Mouse (Mus musculus): ENCODE measurements around the gene Hif3a. TPM values are rescaled to one million over a fixed set of nuclear protein-coding genes. Genes with fewer than 3 reads are reported as not detected.

The Hif3a gene
- total RNA-seq, 2 experiments from 2014 or later = 1.8 to 1.9 TPM

DNA sequence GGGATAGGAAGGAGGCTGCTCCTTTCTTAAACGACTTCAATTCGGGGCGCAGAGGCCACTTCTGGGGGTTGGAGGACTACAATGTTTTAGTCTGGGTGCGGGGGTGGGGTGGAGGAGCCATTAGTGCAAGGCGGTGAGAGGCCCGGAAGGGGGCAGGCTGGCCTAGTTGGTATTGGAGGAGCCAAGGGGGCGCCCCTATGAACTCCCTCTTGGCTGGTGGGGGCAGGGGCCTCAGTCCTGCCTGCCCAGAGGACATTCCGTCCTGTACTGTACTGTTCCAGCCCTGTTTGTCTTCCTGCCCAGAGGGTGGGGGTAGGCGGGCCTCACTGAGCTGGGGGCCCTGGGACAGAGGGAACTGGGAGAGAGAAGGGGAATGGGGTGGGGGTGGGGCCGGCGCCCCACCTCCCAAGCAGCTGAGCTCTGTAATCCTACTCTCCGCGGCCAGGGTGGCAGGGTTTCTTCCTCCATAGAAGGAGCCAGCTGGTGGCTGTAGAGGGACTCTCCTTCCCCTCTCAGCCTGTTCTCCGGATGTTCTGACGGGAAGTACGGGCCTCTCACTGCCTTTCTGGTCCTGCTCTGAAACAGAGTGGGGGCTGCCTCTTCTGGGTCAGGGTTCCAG lies 4.0 kb downstream of the Hif3a start:
- intact Hi-C loops (cut with DNase I) = no loop called here
- DNase-seq (ENCODE audit: low spot score) = peak; percentile 91

DNA sequence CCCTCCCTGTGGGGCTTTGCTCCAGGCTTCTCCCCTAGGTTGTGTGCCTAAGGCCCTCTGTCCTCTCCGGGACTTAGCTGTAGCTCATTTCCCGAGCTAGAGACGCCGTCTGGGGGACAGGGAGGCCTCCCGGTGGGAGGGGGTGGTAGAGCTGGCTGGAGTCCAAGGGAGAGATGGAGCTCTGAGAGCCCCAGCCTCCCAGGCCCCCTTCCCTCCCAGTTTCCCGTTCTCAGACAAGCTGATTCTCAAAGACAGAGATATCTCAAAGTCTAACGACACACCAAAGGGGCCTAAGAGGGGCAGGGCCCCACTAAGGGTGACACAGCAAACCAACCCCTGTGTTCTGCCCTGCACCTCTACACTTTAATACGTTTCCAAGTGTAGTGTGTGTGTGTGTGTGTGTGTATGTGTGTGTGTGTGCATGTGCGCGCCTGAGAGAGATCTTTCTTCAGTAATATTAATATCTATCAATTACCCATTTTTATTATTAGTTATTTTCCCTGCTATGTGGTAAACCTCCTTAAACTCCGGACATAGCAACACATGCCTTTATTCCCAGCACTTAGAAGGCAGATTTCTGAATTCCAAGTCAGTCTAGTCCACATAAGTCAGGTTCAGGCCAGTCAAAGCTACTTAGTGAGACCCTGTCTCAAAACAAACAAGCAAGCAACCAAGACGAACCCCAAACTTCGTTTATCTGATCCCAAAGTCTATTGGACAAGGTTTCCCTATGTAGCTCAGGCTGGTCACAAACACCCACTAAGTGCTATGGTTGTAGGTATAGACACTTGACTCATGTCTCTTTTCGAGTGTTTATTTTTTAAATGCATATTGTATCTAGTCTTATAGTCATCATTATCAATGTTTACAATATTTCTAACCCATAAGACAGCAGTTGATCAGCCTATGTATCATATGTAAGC lies 5.4 kb downstream of the Hif3a start:
- intact Hi-C loops (cut with DNase I) = no loop called here
- no peak for DNase-seq (ENCODE audit: low spot score)

DNA sequence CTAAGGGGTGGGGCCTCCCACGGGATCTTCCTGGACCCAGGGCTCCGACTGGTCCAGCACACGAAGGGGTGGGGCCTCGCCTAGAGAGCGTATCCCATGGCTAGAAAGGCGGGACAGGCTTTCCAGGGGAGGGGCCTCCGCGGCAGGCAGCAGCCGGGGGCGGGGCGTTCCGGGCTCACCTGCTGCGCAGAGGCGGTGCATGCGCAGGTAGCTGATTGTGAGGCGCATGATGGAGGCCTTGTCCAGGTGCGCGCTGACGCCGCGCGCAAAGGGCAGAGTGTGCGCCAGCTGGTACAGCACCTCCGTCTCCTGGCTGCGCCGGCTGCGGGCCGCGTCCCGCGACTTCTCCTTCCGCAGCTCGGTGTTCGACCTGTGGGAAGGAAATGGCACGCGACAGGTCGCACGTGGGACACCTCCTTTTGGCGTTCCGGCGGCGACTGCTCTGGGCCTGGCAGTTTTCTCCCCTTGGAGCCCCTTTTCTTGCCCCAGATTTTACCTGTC lies 6.1 kb downstream of the Hif3a start:
- peak; percentile 80 for DNase-seq (ENCODE audit: low spot score)
- intact Hi-C loops (cut with DNase I) = no loop called here

DNA sequence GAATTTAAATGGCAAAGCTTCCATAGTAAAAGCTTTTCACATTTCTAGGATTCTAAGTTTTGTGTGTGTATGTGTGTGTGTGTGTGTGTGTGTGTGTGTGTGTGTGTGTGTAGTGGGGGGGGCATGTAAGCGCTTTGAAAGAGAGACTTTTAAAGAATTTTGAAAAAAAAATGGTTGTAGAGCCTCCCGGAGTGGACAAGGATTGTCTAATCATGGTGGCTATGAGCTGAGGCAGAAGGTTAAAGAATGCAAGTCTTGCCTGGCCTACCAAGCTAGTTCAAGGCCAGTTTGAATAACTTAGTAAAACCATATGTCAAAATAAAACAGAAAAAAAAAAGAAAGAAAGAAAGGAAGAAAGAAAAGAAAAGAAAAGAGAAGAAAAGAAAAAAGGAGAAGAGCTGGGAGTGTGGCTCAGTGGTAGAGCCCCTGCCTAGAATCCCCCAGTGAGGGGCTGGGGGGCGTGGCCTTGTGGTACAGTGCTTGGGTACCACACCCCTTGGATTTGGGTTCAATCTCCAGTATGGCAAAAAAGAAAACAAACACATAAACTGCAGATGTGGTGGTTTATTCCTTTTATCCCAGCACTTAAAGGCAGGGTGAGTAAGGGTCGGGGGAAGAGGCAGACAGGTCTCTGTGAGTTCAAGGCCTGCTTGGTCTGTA lies 6.8 kb downstream of the Hif3a start:
- no peak for DNase-seq (ENCODE audit: low spot score)
- intact Hi-C loops (cut with DNase I) = no loop called here

DNA sequence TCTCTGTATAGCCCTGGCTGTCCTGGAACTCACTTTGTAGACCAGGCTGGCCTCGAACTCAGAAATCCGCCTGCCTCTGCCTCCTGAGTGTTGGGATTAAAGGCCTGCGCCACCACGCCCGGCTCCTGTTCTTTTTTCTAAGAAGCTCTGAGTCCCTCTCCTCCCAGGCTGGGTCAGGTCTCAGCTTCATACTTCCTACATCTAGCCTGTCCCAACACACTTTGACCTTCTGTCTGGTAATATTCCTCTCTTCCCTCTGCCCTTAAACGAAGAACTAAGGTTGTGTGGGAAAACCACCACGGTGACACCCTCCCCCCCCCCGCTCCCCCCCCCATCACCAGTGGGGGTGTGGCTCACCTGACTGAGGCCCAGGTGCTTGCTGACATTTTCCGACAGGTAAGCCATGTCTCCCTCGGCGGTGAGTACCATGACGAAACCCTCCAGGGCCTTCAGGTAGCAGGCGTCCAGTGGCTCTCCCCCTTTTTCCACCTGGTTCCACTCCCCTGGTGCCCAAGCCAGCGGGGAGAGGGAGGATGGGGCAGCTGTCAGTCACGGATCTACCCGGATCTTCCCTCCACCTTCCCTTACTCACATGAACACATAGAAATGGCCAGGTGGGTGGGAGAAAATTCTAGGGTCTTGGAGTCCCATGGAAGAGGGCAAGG lies 7.8 kb downstream of the Hif3a start:
- intact Hi-C loops (cut with DNase I) = loop anchor here (5.0 kb wide), 1 partner anchor 107 kb away; no protein-coding TSS in a partner anchor
- DNase-seq (ENCODE audit: low spot score) = no peak

DNA sequence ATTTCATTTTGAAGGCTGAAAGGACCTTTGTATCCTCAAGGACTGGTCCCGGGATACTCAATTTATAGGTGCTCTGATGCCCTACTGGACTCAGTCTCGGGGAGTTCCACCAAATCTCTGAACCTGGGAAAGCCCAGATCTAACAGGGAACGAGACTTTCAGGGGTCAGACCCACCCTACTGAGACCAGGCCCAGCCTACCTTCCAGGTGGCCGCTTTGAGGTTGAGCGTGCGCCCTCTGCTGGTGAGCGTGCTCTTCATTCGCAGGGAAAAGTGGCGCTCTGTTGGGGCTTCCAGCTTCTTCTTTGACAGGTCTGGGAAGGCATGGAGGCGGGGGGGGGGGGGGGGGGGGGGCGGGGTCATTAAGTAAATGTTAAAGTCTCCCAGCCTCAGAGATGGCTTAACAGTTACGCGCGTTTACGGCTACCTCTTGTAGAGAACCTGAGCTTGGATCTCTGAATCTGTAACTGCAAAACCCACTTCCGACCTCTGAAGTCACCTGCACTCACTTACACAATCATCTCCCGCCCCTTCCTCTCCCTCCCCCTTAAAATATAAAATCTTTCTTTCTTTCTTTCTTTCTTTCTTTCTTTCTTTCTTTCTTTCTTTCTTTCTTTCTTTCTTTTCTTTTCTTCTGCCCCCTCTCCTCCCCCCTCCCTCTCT lies 11.2 kb downstream of the Hif3a start:
- intact Hi-C loops (cut with DNase I) = loop anchor here (2.0 to 5.0 kb wide), 3 partner anchors 16 to 104 kb away; no protein-coding TSS in a partner anchor

DNA sequence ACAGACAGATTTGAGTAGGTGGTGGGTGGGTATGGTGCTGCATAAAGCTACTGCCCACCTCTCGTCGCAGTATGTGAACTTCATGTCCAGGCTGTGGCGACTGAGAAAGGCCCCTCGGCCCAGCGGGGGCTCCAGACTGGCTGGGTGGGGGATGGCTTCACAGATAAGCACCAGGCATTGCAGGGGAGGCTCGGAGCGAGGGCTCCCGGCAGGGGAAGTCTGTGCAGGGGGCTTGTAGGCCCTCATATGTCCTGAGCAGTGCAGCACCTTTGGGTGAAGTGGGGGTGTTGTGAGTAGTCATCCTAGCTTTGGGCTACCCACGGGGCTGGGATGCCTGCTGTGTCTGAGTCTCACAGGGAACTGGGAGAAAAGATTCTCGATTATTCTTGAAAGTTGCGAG lies 11.7 kb downstream of the Hif3a start:
- intact Hi-C loops (cut with DNase I) = loop anchor here (2.0 to 5.0 kb wide), 3 partner anchors 16 to 103 kb away; no protein-coding TSS in a partner anchor
- DNase-seq (ENCODE audit: low spot score) = no peak

More for the DNA sequence above, 11.2 kb downstream of the Hif3a start:
- no peak for DNase-seq (ENCODE audit: low spot score)

DNA sequence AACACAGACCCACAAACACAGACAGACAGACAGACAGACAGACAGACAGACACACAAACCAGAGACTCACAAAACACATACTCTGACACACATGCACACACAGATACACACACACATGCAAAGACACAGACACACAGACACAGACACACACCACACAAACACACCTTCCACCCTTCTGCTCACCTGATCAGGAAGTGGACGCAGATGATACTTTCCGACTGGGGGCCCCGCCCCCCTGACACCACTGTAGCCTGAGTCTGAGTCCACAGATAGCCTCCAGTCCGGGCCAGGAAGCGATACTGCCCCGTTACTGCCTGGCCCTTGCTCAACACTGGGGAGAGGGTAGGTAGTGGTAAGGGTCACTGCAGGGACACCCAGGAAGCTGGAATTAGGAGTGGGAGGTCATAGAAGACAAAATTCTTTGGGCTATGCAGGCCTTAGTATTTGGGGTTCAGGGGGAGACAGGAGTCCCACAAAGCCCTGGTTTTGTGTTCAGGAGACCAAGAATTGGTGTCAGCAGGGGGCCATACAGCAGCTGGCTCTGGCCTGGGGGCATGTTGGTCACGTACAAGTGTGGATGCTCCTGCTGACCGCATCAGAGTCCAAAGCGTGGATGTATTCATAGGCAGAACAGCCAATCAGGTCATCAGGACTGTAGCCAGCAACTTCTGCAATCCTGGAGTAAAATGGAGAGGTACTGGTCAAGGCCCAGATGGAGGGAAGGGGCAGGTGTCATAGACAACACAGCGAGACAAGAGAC lies 13.6 kb downstream of the Hif3a start:
- intact Hi-C loops (cut with DNase I) = no loop called here
- DNase-seq (ENCODE audit: low spot score) = no peak

DNA sequence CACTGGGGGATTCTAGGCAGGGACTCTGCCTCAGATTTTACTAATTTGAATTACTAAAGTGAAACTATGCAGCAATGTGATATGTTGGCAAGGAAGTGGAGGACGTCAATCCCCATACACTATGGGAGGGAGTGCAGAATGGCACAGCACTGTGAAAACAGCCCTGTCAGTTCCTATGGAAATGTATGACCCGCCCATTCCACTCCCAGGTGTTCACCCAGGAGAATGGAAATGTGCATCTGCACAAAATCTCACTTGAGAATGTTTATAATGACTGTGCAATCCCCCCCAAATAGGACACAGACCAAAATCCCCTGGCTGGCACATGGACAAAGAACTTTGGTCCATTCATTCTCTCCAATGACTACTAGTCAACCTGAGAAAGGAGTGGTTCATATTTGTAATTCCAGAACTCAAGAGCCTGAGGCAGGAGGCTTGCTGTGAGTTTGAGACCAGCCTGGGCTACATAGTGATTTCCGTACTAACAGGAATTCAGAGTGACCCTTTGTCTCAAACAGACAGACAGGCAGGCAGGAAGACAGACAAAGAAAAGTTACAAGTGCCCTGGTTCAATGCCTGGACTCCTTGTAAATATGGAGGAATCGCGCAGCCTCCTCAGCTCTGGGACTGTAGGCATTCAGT lies 15.1 kb downstream of the Hif3a start:
- intact Hi-C loops (cut with DNase I) = no loop called here
- DNase-seq (ENCODE audit: low spot score) = no peak

DNA sequence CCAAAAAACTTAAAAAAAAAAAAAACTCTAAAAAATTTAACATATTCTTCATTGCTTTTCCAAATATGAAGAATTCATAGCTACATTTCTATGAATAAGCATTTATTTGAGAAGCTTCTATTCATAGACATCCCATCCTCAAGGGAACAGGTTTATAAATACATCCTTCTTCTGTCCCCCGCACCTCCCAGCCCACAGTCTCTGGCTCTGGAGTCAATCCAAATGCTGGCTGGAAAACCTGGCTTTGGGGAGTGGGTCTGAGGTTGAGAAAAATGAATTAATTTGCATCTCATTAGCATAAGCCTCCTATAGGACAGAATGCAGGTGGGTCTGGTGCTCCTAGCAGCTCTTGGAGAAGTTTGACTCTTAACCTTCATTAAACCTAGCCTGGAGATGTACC lies 16.5 kb downstream of the Hif3a start:
- intact Hi-C loops (cut with DNase I) = no loop called here
- no peak for DNase-seq (ENCODE audit: low spot score)

DNA sequence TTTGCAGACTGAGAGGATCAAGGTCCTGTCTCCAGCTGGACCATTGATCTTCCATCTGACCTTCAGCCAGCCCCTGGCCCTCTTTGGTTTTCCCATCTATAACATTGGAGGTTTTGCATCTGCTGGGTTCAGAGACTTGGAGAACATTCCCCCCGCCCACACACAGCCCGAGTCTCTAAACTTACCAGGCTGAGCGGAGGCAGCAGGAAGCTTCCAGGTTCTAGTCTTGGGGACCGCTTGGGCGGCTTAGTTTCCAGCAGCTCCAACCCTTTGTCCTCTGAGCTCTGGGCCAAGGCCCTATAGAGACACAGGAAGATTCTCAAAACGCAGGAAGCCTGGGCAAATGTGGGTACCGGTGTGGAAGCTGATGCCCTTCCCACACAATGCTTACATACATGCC lies 22.9 kb downstream of the Hif3a start:
- intact Hi-C loops (cut with DNase I) = no loop called here
- no peak for DNase-seq (ENCODE audit: low spot score)

DNA sequence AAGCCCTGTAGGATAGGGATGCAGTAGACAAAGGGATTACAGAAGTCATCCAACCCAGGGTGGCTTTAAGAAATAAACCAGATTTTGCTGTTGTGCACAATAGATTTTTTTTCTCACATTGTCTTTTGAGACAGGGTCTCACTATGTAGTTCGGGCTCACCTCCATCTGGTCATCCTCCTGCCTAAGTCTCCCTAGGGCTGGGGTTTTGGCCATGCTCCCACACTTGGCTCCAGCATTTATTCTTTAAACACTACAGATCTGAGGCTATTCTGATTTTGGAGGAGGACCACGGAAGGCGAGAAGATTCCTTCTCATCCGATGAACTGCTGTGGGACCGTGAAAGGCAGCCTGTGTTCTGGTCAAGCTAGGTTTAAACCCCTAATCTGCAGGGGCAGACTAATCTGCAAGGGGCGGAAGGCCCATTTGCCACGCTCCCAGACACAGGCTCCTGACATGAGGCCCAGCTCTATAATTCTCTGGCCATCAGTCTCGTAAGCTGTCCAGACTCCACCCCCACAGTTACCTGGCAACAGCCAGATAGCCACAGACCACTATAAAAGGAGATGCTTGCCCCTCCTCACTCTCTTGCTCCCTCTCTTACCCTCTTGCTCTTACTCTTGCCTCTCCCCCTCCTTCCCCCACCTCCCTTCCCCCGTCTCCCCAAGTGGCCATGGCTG lies 24.1 kb downstream of the Hif3a start:
- DNase-seq (ENCODE audit: low spot score) = no peak
- intact Hi-C loops (cut with DNase I) = no loop called here

DNA sequence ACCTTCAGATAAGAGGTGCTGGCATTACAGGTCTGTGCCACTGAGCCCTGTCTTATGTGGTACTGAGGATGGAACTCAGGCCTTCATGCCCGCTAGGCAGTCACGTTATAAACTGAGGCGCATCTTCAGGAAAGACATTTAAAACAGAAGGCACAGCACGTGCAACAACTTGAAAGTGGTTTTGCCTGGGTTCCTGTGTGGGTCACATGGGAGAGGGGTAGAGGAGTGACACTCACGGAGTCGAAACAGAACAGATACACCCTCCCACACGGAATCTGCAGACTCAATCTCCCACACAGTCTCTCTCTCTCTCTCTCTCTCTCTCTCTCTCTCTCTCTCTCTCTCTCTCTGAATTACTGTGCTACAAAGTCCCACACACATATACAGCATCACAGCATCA lies 32.0 kb downstream of the Hif3a start:
- no peak for DNase-seq (ENCODE audit: low spot score)
- intact Hi-C loops (cut with DNase I) = no loop called here

DNA sequence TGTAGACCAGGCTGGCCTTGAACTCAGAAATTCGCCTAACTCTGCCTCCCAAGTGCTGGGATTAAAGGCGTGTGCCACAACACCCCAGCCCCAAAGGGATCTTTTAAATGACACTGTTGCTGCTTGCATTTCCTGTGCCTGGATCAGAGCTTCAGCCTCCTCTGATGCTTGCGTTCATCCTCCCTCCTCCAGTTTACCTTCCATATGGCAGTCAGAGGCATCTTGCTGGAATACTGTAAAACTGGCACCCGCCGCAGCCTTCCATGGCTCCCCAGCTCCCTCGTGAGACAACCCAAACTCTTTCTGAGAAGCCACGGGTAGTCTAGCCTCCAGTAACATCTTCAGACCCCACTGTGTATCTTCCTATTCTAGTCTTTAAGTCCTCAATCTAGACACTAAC lies 33.3 kb downstream of the Hif3a start:
- intact Hi-C loops (cut with DNase I) = loop anchor here (1.0 kb wide), 1 partner anchor 24 kb away; no protein-coding TSS in a partner anchor
- DNase-seq (ENCODE audit: low spot score) = no peak

DNA sequence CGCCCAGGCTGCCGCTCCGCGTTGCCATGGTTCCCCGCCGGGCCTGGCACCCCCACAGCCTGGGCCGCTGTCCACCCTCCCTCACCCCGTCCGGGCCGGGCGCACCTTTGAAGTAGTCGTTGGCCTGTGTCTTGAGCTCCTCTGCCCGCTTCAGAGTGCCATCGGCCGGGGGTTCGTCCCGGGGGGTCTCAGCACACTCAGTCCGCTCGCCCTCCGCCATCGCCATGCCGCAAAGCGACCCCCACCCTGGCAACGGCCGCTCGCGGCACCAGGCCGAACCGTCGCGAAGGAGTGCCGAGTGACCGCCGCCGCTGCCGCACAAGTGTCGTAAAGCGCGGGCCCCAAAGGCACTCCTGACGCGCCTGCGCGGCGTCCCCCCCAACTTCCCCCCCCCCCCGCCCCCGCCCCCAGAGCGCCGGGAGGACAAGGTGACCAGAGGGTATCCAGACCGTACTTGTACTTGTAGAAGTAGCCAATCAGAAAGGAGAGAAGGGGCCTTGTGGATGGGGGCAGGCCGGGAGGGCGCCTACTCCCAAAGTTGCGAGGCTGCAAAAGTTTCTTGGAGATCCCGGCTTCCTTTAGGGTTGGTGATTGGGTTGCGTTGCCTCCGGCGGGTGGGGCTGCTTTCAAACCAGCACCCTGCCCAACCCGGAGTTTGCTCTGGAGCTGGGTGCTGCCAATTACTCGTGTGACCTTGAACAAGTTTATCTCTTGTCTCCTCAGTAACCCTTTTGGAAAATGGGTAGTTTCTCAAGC lies 34.5 kb downstream of the Hif3a start, which contains the start of gene Ppp5c:
Gene Ppp5c, minus strand, starts transcription at position 337 of the 756 bp plus-strand sequence.
- peak; percentile 83 for DNase-seq (ENCODE audit: low spot score)
- intact Hi-C loops (cut with DNase I) = loop anchor here (1.0 to 2.0 kb wide), 2 partner anchors 26 to 33 kb away; no protein-coding TSS in a partner anchor

DNA sequence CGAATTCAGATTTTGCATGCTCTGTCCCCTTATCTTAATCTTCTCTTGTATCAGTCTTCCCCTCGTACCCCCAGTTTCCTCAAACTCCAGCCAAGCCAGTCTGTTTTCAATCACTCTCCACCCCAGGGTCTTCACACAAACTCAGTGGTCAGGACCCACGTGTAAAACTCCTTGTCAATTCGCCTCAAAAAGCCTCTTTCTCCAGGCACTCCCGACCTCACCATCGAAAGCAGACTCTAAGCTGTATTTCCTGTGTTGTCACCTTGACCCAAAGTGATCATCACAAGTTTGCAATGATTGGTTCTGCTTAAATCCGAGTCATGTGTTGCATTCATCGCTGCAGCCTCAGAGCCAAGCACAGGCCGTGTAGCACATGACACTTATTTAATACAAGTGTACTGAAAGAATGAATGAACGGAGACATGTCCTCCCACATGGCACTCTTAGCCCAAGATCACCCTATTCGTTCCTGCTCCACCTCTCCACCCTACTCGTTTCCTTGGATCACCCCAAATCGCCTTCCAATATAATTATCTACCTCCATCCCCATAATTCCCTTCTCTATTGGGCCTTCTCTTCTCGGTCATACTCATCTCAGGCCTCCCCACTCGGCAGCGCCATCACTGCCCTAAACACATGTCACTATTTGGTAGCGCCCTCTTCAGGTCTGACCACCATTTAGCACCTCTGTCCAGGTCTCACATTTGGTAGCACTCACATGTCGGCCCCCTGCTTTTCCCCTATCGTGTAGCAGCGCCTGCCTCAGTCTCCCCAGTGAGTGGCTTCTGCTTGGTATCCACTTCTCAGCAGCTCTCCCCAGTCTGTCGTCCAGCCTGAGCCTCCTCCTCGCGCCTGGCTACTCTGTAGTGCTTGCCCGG lies 35.3 kb downstream of the Hif3a start:
- DNase-seq (ENCODE audit: low spot score) = no peak
- intact Hi-C loops (cut with DNase I) = loop anchor here (2.0 kb wide), 1 partner anchor 34 kb away; no protein-coding TSS in a partner anchor

Measured in heart, postnatal 25 days (tissue).